Mouse (Mus musculus) stomach, embryonic 15.5 days (tissue): ENCODE data around the gene D10Wsu102e. TPM values are rescaled to one million over a fixed set of nuclear protein-coding genes. Genes with fewer than 3 reads are reported as not detected.
A peak's percentile ranks its signal among the peaks of the same experiment; 100 is the strongest.
"Not testable (repeated sequence)": the region's sequence is repeated elsewhere in the genome, so short reads cannot be mapped to it uniquely, and the experiment has no call there.

Source experiments
- ATAC-seq: fragments of 200-750 bp; cut with Nextera tagmentation; 2 replicates; pipeline ENCODE4 v1.8.0; 2017; ENCODE audit warnings: low read depth, moderate number of reproducible peaks, moderate TSS enrichment; ENCODE audit not compliant: insufficient read depth, low FRiP score
- H3K27ac ChIP-seq: fragments of 300-500 bp; sonication (generic); 2 replicates; pipeline ENCODE4 v1.5.1; 2015; ENCODE audit warnings: mild to moderate bottlenecking, inconsistent platforms
- H3K27me3 ChIP-seq: fragments of 300-500 bp; sonication (generic); replicated peaks from 2 replicates; pipeline ENCODE4 v1.6.1; 2015; ENCODE audit warnings: inconsistent platforms
- H3K36me3 ChIP-seq: fragments of 300-500 bp; sonication (generic); 2 replicates; pipeline ENCODE4 v1.6.1; 2015; ENCODE audit warnings: inconsistent platforms
- H3K4me1 ChIP-seq: fragments of 300-500 bp; sonication (generic); 2 replicates; pipeline ENCODE4 v1.6.1; 2015; ENCODE audit warnings: inconsistent platforms
- H3K4me2 ChIP-seq: fragments of 300-500 bp; sonication (generic); 2 replicates; pipeline ENCODE4 v1.6.1; 2015; ENCODE audit warnings: mild to moderate bottlenecking, inconsistent platforms
- H3K4me3 ChIP-seq: fragments of 300-500 bp; sonication (generic); replicated peaks from 2 replicates; pipeline ENCODE4 v1.5.1; 2015; ENCODE audit warnings: inconsistent platforms
- H3K9ac ChIP-seq: fragments of 300-500 bp; sonication (generic); 2 replicates; pipeline ENCODE4 v1.6.1; 2015; ENCODE audit warnings: inconsistent platforms
- H3K9me3 ChIP-seq: fragments of 300-500 bp; sonication (generic); 2 replicates; pipeline ENCODE4 v1.6.1; 2016; ENCODE audit warnings: inconsistent platforms
- WGBS: fragments of 180-500 bp; shearing (Covaris S2); methylation state at CpG from one replicate; pipeline ENCODE4 v1.1.7; 2015; 5-methylcytosine and 5-hydroxymethylcytosine counted together
- polyA plus RNA-seq: library from polyadenylated mRNA; unstranded; fragments of >200 nt; fragmentation: Nextera tagmentation; extraction: Ambion mirVana; gene quantifications from 2 replicates; pipeline ENCODE4 v1.2.1, GENCODE M21; 2015

The D10Wsu102e gene
- polyA plus RNA-seq, 1 experiment from 2014 or later, result 0.64 TPM

DNA sequence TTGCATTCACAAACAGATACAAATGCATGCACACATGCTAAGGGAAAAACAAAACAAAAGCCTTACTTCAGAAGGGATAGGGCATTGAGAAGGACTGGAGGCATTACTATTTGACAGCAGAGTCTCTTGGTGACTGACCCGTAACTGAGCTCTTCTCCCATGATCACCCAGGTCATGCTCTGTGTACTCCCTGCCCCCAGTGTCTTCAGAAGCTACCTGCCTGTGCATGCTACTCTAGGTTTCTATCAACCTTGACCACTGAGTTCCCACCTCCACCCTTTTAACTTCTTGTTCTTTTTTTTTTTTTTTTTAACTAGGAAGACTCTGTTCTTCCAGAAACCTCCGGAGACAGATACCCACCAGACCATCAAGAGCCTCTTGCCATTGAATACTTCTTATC is 9.3 kb upstream of the D10Wsu102e start:
- WGBS, result 86% methylated on average over 2 of the region's 2 CpGs
- Histone ChIP-seq H3K4me2 (no peak overlapping the region), H3K9ac (no peak overlapping the region), H3K4me1 (peaks cover 5% of the 10 kb centered on the region; the same call in 1 of the 2 replicates), H3K36me3 (no peaks in the 10 kb centered on the region), H3K9me3 (no peaks in the 10 kb centered on the region), H3K27me3 (no peaks in the 10 kb centered on the region), H3K4me3 (no peak overlapping the region), H3K27ac (no peak overlapping the region)
- ATAC-seq, result no peak

DNA sequence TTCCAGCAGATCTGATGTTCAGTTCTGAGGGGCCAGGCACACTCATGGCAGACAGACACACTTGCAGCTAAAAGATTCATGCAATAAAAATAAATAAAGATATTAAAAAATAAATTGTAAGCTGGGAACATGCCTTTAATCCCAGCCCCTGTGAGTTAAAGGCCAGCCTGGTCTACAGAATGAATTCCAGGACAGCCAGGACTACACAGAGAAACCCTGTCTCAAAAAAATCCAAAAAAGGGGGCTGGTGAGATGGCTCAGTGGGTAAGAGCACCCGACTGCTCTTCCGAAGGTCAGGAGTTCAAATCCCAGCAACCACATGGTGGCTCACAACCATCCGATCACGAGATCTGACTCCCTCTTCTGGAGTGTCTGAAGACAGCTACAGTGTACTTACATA is 8.2 kb upstream of the D10Wsu102e start:
- H3K27ac ChIP-seq, H3K27me3 ChIP-seq, H3K9me3 ChIP-seq, H3K4me3 ChIP-seq, H3K4me2 ChIP-seq, H3K4me1 ChIP-seq, ATAC-seq, H3K9ac ChIP-seq, H3K36me3 ChIP-seq: not testable (repeated sequence)
- 80% methylated on average over 4 of the region's 4 CpGs for WGBS

DNA sequence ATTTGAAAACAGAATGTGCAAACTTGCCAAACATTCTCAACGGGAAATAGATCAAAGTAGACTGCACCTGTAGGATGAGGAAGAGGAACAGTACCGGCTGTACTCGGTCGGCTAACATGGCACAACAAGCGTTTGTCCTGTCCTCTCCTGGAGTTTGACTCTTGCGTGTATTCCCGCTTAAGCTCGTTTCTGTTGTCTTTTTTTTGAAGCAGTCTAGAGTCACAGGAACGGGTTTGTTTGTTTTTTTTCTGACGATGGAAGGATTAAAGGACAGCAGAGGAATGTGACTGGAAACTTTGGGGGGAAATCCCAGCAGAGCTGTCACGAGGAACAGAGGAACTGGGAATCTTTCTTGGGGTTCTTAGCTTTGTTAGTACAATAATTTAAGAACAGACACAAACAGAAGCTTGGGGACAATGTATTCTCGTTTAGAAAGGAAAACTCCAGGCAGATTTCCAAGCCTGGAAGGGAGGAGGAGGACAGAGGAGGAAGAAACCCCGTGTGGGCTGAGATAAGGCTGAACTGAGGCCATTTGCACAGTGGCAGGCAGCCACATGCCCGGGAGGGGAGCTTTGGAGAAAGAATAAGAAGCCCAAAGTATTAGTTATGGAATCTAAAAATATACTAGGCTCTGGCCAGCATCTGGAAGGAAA is 6.2 kb upstream of the D10Wsu102e start:
- peak overlapping the region; percentile 34 for H3K4me2 ChIP-seq
- ATAC-seq, result no peak

DNA sequence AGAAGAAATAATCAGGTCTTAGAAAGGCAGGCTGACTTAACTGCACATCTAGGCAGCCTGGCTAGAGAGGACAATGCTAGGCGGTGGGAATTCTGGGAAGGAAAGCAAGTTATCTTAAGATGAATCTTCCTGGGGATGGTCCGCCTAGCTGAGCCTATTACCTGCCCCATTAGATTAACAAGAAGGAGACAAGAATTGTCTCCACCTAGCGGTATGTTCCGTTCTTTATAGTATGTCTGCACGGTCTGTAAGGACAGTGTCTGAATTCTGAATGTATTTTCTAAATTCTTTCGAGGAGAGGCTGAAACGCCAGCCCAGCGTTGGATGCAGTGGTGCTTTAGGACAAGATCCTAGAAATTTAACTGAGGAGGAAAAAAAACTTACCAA is 5.7 kb upstream of the D10Wsu102e start:
- H3K36me3 ChIP-seq, result no peaks in the 10 kb centered on the region
- no peak overlapping the region for H3K9ac ChIP-seq
- H3K27ac ChIP-seq, result peak overlapping the region; percentile 48; the same call in 1 of the 2 replicates
- H3K27me3 ChIP-seq, result no peaks in the 10 kb centered on the region
- H3K4me2 ChIP-seq, result peak overlapping the region; percentile 34
- H3K9me3 ChIP-seq, result no peaks in the 10 kb centered on the region
- H3K4me3 ChIP-seq, result no peak overlapping the region
- H3K4me1 ChIP-seq, result peaks cover 5% of the 10 kb centered on the region; the same call in 1 of the 2 replicates
- ATAC-seq, result no peak
- WGBS, result 68% methylated on average over 8 of the region's 8 CpGs

More for the DNA sequence above, 6.2 kb upstream of the D10Wsu102e start:
- no peaks in the 10 kb centered on the region for H3K36me3 ChIP-seq
- peaks cover 5% of the 10 kb centered on the region; the same call in 1 of the 2 replicates for H3K4me1 ChIP-seq
- H3K27ac ChIP-seq, result peak overlapping the region; percentile 48; the same call in 1 of the 2 replicates
- H3K4me3 ChIP-seq, result no peak overlapping the region
- no peaks in the 10 kb centered on the region for H3K27me3 ChIP-seq
- H3K9me3 ChIP-seq, result no peaks in the 10 kb centered on the region
- H3K9ac ChIP-seq, result no peak overlapping the region
- WGBS, result 27% methylated on average over 14 of the region's 14 CpGs

DNA sequence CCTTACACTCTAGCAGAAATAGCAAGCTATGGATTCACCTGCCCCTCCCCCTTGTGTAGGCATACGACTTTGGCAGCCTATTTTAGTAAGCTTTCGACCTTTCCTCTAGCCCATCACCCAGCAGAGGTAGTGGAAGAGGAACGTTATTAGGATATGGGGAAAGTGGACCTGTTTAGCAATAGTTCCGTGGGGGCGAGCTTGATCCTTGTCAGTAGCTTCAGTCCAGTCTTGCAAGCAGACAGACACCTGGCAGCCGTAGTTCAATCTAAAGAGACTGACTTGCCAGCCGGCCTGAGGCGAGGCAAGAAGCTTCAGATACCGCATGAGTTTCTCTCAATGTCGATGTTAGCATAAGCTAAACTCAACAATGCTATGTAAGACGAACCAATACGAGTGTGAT is 3.6 kb upstream of the D10Wsu102e start:
- Histone ChIP-seq H3K27ac (no peak overlapping the region), H3K9me3 (no peaks in the 10 kb centered on the region), H3K9ac (no peak overlapping the region), H3K4me2 (no peak overlapping the region), H3K36me3 (no peaks in the 10 kb centered on the region), H3K4me1 (peaks cover 9% of the 10 kb centered on the region), H3K27me3 (no peaks in the 10 kb centered on the region), H3K4me3 (no peak overlapping the region)
- ATAC-seq, result no peak
- WGBS, result 77% methylated on average over 12 of the region's 12 CpGs

DNA sequence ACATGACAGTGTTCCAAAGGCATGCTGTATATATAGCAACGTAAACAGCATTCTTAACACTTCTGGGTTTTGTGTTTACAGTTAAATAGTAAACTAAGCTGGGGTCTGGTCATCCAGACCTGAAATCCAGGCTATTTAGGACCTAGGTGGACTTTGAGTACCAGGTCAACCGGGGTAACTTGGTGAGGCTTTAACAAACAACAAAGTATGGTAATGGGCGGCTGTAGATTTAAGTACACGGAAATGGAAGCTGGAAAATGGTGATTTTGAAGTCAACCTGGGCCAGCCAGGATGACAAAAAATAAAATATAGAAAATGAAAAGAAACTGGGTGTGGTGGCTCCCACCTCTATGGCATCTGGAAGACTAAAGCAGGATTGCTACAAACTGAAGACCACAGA is 570 bp upstream of the D10Wsu102e start:
- peaks cover 9% of the 10 kb centered on the region for H3K4me1 ChIP-seq
- peak overlapping the region; percentile 57 for H3K27ac ChIP-seq
- peak overlapping the region; percentile 85 for H3K4me2 ChIP-seq
- H3K27me3 ChIP-seq, result no peaks in the 10 kb centered on the region
- H3K4me3 ChIP-seq, result peak overlapping the region; percentile 91
- H3K9me3 ChIP-seq, result no peaks in the 10 kb centered on the region
- H3K36me3 ChIP-seq, result peaks cover 13% of the 10 kb centered on the region; the same call in 1 of the 2 replicates
- ATAC-seq, result no peak
- no peak overlapping the region for H3K9ac ChIP-seq
- 73% methylated on average over 4 of the region's 4 CpGs for WGBS

DNA sequence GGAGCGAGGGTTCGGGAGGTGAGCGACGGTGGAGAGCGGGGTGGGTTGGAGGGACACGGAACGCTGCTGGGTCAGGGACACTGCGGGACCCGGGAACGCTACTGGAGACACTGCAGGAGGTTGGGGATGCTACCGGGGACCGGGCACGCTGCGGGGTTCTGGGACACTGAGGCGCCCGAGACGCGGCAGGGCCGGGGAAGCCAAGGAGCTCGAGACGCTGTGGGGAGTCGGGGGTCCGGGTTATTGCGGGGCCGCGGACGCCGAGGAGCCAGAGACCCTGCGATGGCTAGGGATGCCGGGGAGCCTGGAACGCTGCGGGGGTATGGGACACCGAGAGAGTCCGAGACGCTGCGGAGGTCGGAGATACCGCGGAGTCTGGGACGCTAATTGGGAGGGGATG is 335 bp downstream of the D10Wsu102e start:
- peak overlapping the region; percentile 82 for H3K9ac ChIP-seq
- H3K27me3 ChIP-seq, result no peaks in the 10 kb centered on the region
- peak overlapping the region; percentile 85 for H3K27ac ChIP-seq
- peak; percentile 76 for ATAC-seq
- H3K36me3 ChIP-seq, result peaks cover 18% of the 10 kb centered on the region
- peaks cover 9% of the 10 kb centered on the region for H3K4me1 ChIP-seq
- H3K9me3 ChIP-seq, result no peaks in the 10 kb centered on the region
- peak overlapping the region; percentile 91 for H3K4me3 ChIP-seq
- WGBS, result under 1% methylated on average over 40 of the region's 40 CpGs
- peak overlapping the region; percentile 85 for H3K4me2 ChIP-seq

DNA sequence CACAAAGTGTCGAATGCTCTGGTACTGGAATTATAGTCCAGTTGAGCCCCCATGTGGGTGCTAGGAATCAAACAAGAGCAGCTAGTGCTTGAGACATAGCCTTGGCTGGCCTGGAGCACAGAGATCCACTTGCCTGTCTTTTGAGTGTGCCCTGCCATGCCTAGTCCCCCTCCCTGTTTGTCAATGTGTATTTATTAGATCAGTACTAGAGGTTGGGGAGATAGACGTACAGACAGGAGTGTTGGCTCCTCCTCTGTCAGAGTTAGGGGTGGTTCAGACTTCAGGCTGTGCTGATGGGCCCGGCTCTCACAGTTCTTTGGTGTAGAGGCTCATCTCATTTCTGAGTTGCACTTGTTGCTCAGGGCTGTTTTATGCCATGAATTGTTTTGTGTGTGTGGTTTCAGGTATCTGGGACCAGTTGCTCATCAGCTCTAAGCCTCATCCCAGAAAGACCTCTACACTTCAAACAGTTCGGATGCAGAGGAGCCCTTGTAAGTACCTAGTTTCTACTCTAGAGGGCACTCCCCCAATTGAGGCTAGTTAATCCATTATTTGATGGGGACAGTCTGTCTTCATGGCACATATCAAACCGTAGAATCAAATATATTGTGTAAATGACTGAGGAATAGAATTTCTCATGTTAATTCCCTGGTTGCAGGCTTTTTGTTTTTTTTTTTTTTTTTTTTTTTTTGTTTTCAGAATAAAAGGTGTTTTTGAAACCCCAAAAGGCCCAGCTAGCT is 1.8 kb downstream of the D10Wsu102e start:
- no peaks in the 10 kb centered on the region for H3K9me3 ChIP-seq
- no peak overlapping the region for H3K27ac ChIP-seq
- peak overlapping the region; percentile 91; the same call in 1 of the 2 replicates for H3K4me3 ChIP-seq
- no peak for ATAC-seq
- peak overlapping the region; percentile 85; the same call in 1 of the 2 replicates for H3K4me2 ChIP-seq
- 46% methylated on average over 5 of the region's 5 CpGs for WGBS
- peaks cover 9% of the 10 kb centered on the region for H3K4me1 ChIP-seq
- H3K9ac ChIP-seq, result no peak overlapping the region
- no peaks in the 10 kb centered on the region for H3K27me3 ChIP-seq
- H3K36me3 ChIP-seq, result peaks cover 32% of the 10 kb centered on the region

DNA sequence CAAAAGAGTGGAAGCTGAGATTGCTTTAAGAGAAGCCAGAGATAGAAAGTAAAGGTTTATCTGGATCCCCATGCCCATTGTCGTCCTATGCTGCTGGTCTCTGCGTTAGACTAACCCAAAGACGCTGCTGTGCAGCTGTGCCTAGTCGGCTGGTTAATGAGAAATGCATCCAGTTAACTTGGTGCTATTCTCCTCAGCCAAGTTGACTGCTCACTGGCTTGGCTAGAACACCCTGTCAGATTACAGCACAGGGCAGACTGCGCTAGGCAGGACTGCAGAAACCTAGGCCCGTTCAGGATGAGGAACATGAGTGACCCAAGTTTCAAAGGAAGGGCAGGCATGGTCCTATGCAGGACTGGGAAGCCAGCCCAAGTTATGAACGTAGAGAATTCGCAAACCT is 3.4 kb downstream of the D10Wsu102e start:
- WGBS, result 93% methylated on average over 8 of the region's 8 CpGs
- Histone ChIP-seq H3K4me2 (no peak overlapping the region), H3K9ac (no peak overlapping the region), H3K27me3 (no peaks in the 10 kb centered on the region), H3K9me3 (no peaks in the 10 kb centered on the region), H3K4me3 (no peak overlapping the region), H3K27ac (no peak overlapping the region), H3K4me1 (peaks cover 9% of the 10 kb centered on the region), H3K36me3 (peaks cover 39% of the 10 kb centered on the region)
- ATAC-seq, result no peak

DNA sequence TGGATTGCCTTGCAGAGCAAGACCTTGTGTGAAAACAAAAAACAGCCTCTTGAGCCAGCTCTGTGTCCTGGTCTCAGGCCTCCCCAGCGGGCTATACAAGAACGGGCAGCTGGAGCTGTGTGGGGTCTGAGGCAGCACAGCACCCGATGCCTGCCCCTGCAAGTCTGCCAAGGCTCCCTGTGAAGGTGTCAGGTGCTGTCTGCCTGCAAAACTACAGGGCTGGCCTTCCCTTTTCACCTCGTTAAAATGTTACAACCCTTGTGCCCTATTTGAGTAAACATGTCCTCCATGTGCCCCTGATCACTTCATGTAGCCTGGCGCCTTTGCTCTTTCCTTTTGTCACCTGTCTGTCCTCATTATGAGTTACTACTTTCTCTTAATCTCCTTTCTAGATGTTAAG is 8.9 kb downstream of the D10Wsu102e start:
- Histone ChIP-seq H3K36me3 (peaks cover 38% of the 10 kb centered on the region), H3K9ac (no peak overlapping the region), H3K27me3 (no peaks in the 10 kb centered on the region)

DNA sequence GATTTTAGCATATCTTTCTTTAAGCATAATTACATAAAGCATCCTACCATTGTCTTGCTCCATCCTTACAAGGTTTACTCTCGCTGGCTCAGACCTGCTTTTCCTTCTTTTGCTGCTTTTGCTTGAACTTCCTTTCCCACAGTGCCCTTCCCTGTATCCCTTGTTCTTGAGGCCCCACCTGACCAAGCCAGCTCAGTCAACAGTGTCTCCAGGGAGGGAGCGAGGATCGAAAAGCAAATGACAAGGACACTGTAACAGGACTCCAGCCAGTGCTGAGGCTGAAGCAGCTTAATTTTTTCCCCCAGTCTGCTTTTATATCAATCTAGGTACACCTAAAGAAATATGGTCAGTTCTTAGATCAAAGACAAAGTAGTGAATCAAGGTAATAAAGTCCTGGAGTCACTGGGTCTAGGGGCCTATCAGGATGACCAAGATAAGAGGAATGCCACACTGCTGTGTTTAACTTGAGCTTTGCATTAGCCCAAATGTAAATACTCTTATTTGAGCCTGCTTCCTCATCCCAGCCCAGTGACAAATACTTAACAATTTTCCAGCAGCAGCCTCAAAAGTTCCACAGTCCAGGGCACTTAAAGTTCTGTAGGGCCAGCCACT is 14.1 kb downstream of the D10Wsu102e start:
- no peak overlapping the region for H3K4me2 ChIP-seq
- no peaks in the 10 kb centered on the region for H3K9me3 ChIP-seq
- H3K36me3 ChIP-seq, result peaks cover 14% of the 10 kb centered on the region; the same call in 1 of the 2 replicates
- 60% methylated on average over 3 of the region's 3 CpGs for WGBS
- H3K27ac ChIP-seq, result no peak overlapping the region; the same call in 1 of the 2 replicates
- H3K9ac ChIP-seq, result no peak overlapping the region
- peak; percentile 81 for ATAC-seq
- no peaks in the 10 kb centered on the region for H3K4me1 ChIP-seq
- no peaks in the 10 kb centered on the region for H3K27me3 ChIP-seq
- H3K4me3 ChIP-seq, result no peak overlapping the region

More for the DNA sequence above, 8.9 kb downstream of the D10Wsu102e start:
- H3K9me3 ChIP-seq, result no peaks in the 10 kb centered on the region
- ATAC-seq, result 0 out of 2 replicates have a peak, but pooled peaks have one; percentile 14
- no peak overlapping the region for H3K4me3 ChIP-seq
- no peak overlapping the region for H3K4me2 ChIP-seq
- 62% methylated on average over 5 of the region's 5 CpGs for WGBS
- H3K27ac ChIP-seq, result no peak overlapping the region
- H3K4me1 ChIP-seq, result no peaks in the 10 kb centered on the region

DNA sequence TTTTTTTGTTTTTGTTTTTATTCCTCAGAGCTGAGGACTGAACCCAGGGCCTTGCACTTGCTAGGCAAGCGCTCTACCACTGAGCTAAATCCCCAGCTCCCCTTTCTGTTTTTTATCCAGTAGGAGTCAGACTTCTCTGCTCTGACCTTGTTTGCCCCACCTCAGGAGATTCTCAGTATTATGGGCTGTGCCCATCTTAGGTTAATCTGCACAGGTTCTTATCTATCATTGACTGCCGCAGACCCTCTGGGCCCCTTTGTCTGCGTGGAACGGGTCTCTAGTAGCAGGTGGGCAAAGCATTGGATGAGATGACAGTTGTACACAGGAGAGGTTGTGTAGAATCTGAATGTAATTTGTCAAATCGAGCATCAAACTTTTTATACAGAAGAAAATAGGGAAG is 15.4 kb downstream of the D10Wsu102e start:
- WGBS, result 91% methylated on average over 5 of the region's 5 CpGs
- not testable (repeated sequence) for H3K4me2 ChIP-seq, ATAC-seq, H3K27me3 ChIP-seq, H3K4me3 ChIP-seq, H3K27ac ChIP-seq, H3K9ac ChIP-seq, H3K9me3 ChIP-seq, H3K4me1 ChIP-seq
- H3K36me3 ChIP-seq, result peaks cover 14% of the 10 kb centered on the region; the same call in 1 of the 2 replicates
